Mouse (Mus musculus) liver, embryonic 14.5 days (tissue): ENCODE data around the gene C1qtnf6.
A peak's percentile ranks its signal among the peaks of the same experiment; 100 is the strongest.

Experiments
- CTCF ChIP-seq: IDR thresholded peaks from 2 replicates; pipeline ENCODE4 v1.5.1; 2016; ENCODE audit warnings: antibody characterized with exemption, low read depth, control low read depth
- EP300 ChIP-seq: IDR thresholded peaks from 2 replicates; pipeline ENCODE4 v1.6.1; 2016; ENCODE audit warnings: antibody characterized with exemption, low read depth

DNA sequence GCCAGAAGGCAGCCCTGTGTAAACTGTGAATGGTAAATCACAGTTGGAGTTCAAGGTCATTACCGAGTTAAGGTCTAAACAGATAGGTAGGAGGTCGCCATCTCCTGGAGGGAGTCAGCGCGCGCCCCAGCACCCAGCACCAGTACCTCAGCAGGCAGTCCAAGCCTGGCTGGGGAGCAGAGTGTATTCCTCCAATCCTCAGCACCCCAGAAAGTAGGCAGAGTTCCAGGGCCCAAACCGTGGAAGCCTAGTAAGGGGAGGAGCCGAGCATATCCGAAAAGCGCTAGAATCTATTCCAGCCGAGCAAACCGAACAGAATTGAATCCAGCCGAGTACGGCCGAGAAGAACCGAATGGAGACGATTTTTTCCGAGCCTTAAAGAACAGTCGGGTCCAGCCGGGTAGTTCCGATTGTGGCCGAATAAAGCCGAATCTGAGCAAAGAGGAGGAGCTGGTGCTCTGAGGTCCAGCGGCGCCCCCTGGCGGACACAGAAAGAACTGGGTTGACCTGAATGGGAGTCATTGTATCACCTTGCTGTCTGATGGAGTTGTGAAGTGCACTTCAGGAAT is 769 bp upstream of the C1qtnf6 start:
- peak; percentile 96 for TF ChIP-seq CTCF
- no peak for TF ChIP-seq EP300
